Mouse (Mus musculus) spleen, postnatal 4 days (tissue): ENCODE data around the gene Kif26b.

ENCODE experiments used
- DNase-seq, 2 experiments: peaks; one replicate each; pipeline ENCODE4 v3.0.0; 2022; ENCODE audit warnings: low spot score in 2 of 2

Gene Kif26b

GRCm38 (mm10) chr1:178528431-178529351 lies at the start of gene Kif26b:
Gene Kif26b (plus strand): TSS chr1:178529125.
- DNase-seq = peak in 1 of 2 experiments; percentile 65

GRCm38 (mm10) chr1:178483854-178484253 lies 45.1 kb upstream of the Kif26b start:
- DNase-seq = no peak

GRCm38 (mm10) chr1:178485138-178485867 lies 43.6 kb upstream of the Kif26b start:
- DNase-seq = no peak

- no peak for DNase-seq
These were observed 43.1 kb upstream of the Kif26b start for GRCm38 (mm10) chr1:178485868-178486220.

GRCm38 (mm10) chr1:178486828-178487227 lies 42.1 kb upstream of the Kif26b start:
- no peak for DNase-seq

- DNase-seq = peak in 1 of 2 experiments; percentile 56
These were observed 39.8 kb upstream of the Kif26b start for GRCm38 (mm10) chr1:178489127-178489526.

- DNase-seq = no peak
These were observed 37.2 kb upstream of the Kif26b start for GRCm38 (mm10) chr1:178491733-178492132.

GRCm38 (mm10) chr1:178492493-178492892 lies 36.4 kb upstream of the Kif26b start:
- DNase-seq = no peak

- no peak for DNase-seq
These were observed 32.7 kb upstream of the Kif26b start for GRCm38 (mm10) chr1:178496186-178496585.

GRCm38 (mm10) chr1:178496841-178497240 lies 32.1 kb upstream of the Kif26b start:
- DNase-seq = peak; percentile 38 to 78

GRCm38 (mm10) chr1:178506938-178507337 lies 22.0 kb upstream of the Kif26b start:
- DNase-seq = peak in 1 of 2 experiments; percentile 49

- DNase-seq = no peak
These were observed 16.4 kb upstream of the Kif26b start for GRCm38 (mm10) chr1:178512323-178513031.

- DNase-seq = no peak
These were observed 15.0 kb upstream of the Kif26b start for GRCm38 (mm10) chr1:178513954-178514353.

GRCm38 (mm10) chr1:178515839-178516238 lies 13.1 kb upstream of the Kif26b start:
- no peak for DNase-seq

- no peak for DNase-seq
These were observed 6.5 kb upstream of the Kif26b start for GRCm38 (mm10) chr1:178522389-178522788.

GRCm38 (mm10) chr1:178523152-178523551 lies 5.8 kb upstream of the Kif26b start:
- DNase-seq = no peak

GRCm38 (mm10) chr1:178527185-178527546 lies 1.8 kb upstream of the Kif26b start:
- peak; percentile 52 to 77 for DNase-seq

GRCm38 (mm10) chr1:178527547-178528361 lies 1.2 kb upstream of the Kif26b start:
- DNase-seq = peak in 1 of 2 experiments; percentile 64

- no peak for DNase-seq
These were observed 781 bp downstream of the Kif26b start for GRCm38 (mm10) chr1:178529512-178530300.

GRCm38 (mm10) chr1:178530301-178531078 lies 1.6 kb downstream of the Kif26b start:
- peak; percentile 51 to 79 for DNase-seq
